Mouse (Mus musculus): ENCODE results near the gene Fetub. TPM values are rescaled to one million over a fixed set of nuclear protein-coding genes. Genes with fewer than 3 reads are reported as not detected.

Fetub gene
- polyA plus RNA-seq (2012; ENCODE audit: insufficient read depth, low replicate concordance) = not detected in 2 replicates

DNA sequence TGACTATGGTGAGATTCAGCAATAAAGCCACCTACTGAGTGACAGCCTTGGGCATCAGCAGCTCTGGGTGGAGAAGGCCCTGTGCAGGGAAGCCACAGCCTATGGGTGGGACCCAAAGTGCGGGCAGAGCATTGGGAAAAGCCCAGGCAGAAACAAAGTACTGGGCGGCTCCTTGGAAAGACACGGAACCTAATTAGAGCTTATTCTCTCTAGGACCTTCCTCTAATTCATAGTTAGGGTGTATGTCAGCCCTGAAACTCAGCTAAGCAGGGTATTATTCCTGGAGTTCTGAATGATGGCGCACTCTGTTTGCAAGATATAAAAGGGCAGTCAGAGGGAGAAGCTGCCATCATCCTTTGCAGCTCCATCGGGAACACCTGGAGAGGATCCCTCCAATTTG lies at the start of gene Fetub:
Gene Fetub, plus strand, starts transcription at position 301 of the 400 bp plus-strand sequence.
- 0 out of 2 replicates have a peak, but pooled peaks cover 7% of the 10 kb centered on the region for H3K9me3 ChIP-seq
- peaks cover 6% of the 10 kb centered on the region for H3K4me1 ChIP-seq
- no peak within 1 kb of the TSS for H3K4me3 ChIP-seq (replicated peaks)
- H3K27me3 ChIP-seq (replicated peaks) = no peaks in the 10 kb centered on the region
- H3K36me3 ChIP-seq (replicated peaks; ENCODE audit: low read length) = no peaks in the 10 kb centered on the region
- no peak for TF ChIP-seq GATA1 (IDR thresholded peaks at IDR 0.05; ENCODE audit: borderline replicate concordance, low read length)
- TF ChIP-seq FLI1 (IDR thresholded peaks at IDR 0.05; ENCODE audit: low read length) = no peak

DNA sequence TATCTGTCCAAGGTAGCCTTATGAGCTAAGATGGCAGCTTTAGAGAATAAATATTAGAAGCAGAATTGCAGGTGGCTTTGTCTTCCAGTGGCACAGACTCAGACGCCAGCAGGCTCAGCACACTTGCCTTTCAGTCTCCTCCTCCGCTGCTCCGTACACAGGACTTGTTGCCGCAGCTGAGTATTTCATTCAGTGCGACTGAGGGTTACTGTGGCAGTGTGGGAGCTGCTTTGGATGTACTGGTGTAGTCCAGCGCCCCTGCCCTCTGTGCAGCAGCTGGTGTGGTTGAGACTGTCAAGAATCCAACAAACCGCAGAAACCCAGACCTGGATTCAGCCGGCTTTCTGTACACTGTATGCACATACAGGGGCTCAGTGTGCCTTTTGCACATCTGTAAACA lies 45.7 kb upstream of the Fetub start:
- peaks cover 72% of the 10 kb centered on the region for H3K36me3 ChIP-seq (replicated peaks; ENCODE audit: low read length)
- TF ChIP-seq FLI1 (IDR thresholded peaks at IDR 0.05; ENCODE audit: low read length) (no peak), GATA1 (IDR thresholded peaks at IDR 0.05; ENCODE audit: borderline replicate concordance, low read length) (no peak)
- peaks cover 6% of the 10 kb centered on the region; the same call in 1 of the 2 replicates for H3K4me1 ChIP-seq
- no peak overlapping the region for H3K4me3 ChIP-seq (replicated peaks)
- H3K9me3 ChIP-seq = no peaks in the 10 kb centered on the region
- H3K27me3 ChIP-seq (replicated peaks) = no peaks in the 10 kb centered on the region

GRCm38 (mm10) chr16:22873369-22873768 lies 44.8 kb upstream of the Fetub start:
- H3K4me3 ChIP-seq (replicated peaks) = no peak overlapping the region
- peaks cover 63% of the 10 kb centered on the region for H3K36me3 ChIP-seq (replicated peaks; ENCODE audit: low read length)
- TF ChIP-seq FLI1 (IDR thresholded peaks at IDR 0.05; ENCODE audit: low read length) = no peak
- no peak for TF ChIP-seq GATA1 (IDR thresholded peaks at IDR 0.05; ENCODE audit: borderline replicate concordance, low read length)
- peaks cover 6% of the 10 kb centered on the region; the same call in 1 of the 2 replicates for H3K4me1 ChIP-seq
- H3K9me3 ChIP-seq = no peaks in the 10 kb centered on the region
- no peaks in the 10 kb centered on the region for H3K27me3 ChIP-seq (replicated peaks)

DNA sequence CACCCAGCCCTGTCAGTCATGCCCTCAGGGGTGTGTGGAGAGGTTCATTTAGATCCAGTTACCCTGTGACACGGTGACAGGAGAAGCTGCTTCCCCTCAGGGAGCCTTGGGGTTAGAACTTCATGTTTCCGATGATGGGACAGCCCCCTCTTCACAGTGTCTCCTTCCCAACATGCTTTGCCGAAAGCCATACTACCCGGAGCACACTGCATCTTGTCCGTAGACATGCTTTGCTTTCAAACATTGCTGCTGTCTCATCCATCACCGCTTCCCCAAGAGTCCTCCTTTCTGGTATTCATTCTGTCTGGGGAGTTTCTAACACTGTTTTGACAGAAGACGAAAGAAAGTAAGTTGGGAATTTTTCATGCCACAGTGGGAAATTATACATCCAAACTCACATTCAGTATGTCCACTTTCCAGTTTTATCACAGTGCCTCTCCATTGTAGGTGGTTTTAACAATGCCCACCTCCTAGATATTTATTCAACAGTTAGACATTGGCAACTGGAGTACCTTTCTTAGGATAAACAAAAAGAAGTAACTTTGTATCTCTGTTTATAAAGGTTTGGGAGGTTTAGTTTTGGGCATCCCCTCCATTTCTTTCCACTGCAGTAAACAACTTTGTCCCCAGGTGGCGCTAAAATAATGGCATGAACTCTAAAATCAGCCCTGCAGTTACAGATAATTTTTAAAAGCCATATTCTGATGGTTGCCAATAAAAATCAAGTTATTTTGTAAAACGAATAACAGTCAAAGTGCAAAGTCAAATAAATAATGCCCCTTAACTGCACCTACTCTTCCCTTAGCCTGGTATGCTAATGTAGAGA lies 41.7 kb upstream of the Fetub start:
- H3K4me1 ChIP-seq = peaks cover 16% of the 10 kb centered on the region
- H3K27me3 ChIP-seq (replicated peaks) = peaks cover 4% of the 10 kb centered on the region
- no peaks in the 10 kb centered on the region for H3K9me3 ChIP-seq
- H3K36me3 ChIP-seq (replicated peaks; ENCODE audit: low read length) = peaks cover 32% of the 10 kb centered on the region
- TF ChIP-seq GATA1 (IDR thresholded peaks at IDR 0.05; ENCODE audit: borderline replicate concordance, low read length) (no peak), FLI1 (IDR thresholded peaks at IDR 0.05; ENCODE audit: low read length) (no peak)
- H3K4me3 ChIP-seq (replicated peaks) = no peak overlapping the region

GRCm38 (mm10) chr16:22877660-22878390 lies 40.3 kb upstream of the Fetub start:
- H3K27me3 ChIP-seq (replicated peaks) = peaks cover 7% of the 10 kb centered on the region
- H3K4me3 ChIP-seq (replicated peaks) = no peak overlapping the region
- peaks cover 18% of the 10 kb centered on the region for H3K36me3 ChIP-seq (replicated peaks; ENCODE audit: low read length)
- no peaks in the 10 kb centered on the region for H3K9me3 ChIP-seq
- H3K4me1 ChIP-seq = peaks cover 26% of the 10 kb centered on the region
- TF ChIP-seq FLI1 (IDR thresholded peaks at IDR 0.05; ENCODE audit: low read length) (no peak), GATA1 (IDR thresholded peaks at IDR 0.05; ENCODE audit: borderline replicate concordance, low read length) (no peak)

DNA sequence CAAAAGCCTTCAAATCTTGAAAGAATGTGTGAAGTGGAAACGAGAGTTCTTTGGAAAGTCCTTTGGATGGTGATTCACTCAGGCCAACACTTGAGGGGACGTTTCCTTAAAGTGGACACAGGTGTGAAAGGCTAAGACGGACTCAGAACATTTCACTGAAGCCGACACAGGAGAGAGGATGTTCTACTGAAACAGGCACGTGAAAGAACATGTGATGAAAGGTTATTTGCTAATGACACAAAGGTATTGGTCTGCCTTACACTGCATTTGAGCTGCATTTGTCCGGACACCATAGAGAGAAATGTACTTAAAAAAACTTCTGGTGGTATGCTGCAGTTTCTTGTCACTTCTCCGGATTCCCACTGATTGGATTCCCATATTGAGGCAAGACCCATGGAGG lies 39.4 kb upstream of the Fetub start:
- Histone ChIP-seq H3K27me3 (replicated peaks) (peaks cover 7% of the 10 kb centered on the region), H3K9me3 (no peaks in the 10 kb centered on the region), H3K4me3 (replicated peaks) (no peak overlapping the region), H3K4me1 (peaks cover 29% of the 10 kb centered on the region), H3K36me3 (replicated peaks; ENCODE audit: low read length) (peaks cover 9% of the 10 kb centered on the region)
- TF ChIP-seq GATA1 (IDR thresholded peaks at IDR 0.05; ENCODE audit: borderline replicate concordance, low read length) (no peak), FLI1 (IDR thresholded peaks at IDR 0.05; ENCODE audit: low read length) (no peak)

GRCm38 (mm10) chr16:22879945-22880595 lies 38.1 kb upstream of the Fetub start:
- no peak overlapping the region for H3K4me3 ChIP-seq (replicated peaks)
- no peaks in the 10 kb centered on the region for H3K9me3 ChIP-seq
- H3K36me3 ChIP-seq (replicated peaks; ENCODE audit: low read length) = no peaks in the 10 kb centered on the region
- TF ChIP-seq FLI1 (IDR thresholded peaks at IDR 0.05; ENCODE audit: low read length) (no peak), GATA1 (IDR thresholded peaks at IDR 0.05; ENCODE audit: borderline replicate concordance, low read length) (no peak)
- peaks cover 11% of the 10 kb centered on the region for H3K27me3 ChIP-seq (replicated peaks)
- H3K4me1 ChIP-seq = peaks cover 30% of the 10 kb centered on the region

- no peaks in the 10 kb centered on the region for H3K36me3 ChIP-seq (replicated peaks; ENCODE audit: low read length)
- peaks cover 14% of the 10 kb centered on the region for H3K27me3 ChIP-seq (replicated peaks)
- TF ChIP-seq FLI1 (IDR thresholded peaks at IDR 0.05; ENCODE audit: low read length) (no peak), GATA1 (IDR thresholded peaks at IDR 0.05; ENCODE audit: borderline replicate concordance, low read length) (no peak)
- no peaks in the 10 kb centered on the region for H3K9me3 ChIP-seq
- H3K4me3 ChIP-seq (replicated peaks) = no peak overlapping the region
- H3K4me1 ChIP-seq = peaks cover 36% of the 10 kb centered on the region
Observed at GRCm38 (mm10) chr16:22880900-22881299, 37.2 kb upstream of the Fetub start.

DNA sequence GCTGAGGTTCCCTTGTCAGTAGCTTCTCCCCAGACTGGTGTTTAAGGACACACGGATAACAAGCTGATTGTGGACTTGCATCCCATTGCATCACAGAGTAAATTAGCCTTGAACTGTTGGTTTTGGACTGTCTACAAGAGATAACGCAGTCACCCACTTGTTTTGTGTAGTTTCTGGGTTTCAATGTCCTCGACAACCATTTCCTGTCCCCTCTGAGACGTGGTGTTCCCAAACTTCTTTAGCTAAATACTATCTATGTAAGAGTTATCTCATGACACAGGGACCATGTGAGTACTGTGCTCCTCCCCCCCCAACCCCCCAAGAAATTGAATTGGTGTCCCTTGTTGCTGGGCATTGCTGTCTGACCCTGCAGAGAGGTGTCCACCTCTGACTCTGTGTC lies 36.6 kb upstream of the Fetub start:
- peaks cover 32% of the 10 kb centered on the region for H3K4me1 ChIP-seq
- no peaks in the 10 kb centered on the region for H3K36me3 ChIP-seq (replicated peaks; ENCODE audit: low read length)
- H3K9me3 ChIP-seq = no peaks in the 10 kb centered on the region
- TF ChIP-seq GATA1 (IDR thresholded peaks at IDR 0.05; ENCODE audit: borderline replicate concordance, low read length) (no peak), FLI1 (IDR thresholded peaks at IDR 0.05; ENCODE audit: low read length) (no peak)
- H3K4me3 ChIP-seq (replicated peaks) = peak overlapping the region; percentile 26
- peaks cover 18% of the 10 kb centered on the region for H3K27me3 ChIP-seq (replicated peaks)

Measured in megakaryocyte, embryonic 14.5 days (primary cell).